Mouse (Mus musculus) layer of hippocampus, postnatal 36 days (tissue): ENCODE measurements around the gene Tcf20. TPM values are rescaled to one million over a fixed set of nuclear protein-coding genes. Genes with fewer than 3 reads are reported as not detected.

Source experiments
- DNase-seq, 2 experiments: peaks; one replicate each; pipeline ENCODE4 v3.0.0; 2022
- total RNA-seq, 2 experiments: library from RNA; stranded (reverse); gene quantifications; 2 replicates each; pipeline ENCODE4 v1.2.3; 2021

Gene Tcf20
- total RNA-seq, 2 experiments from 2014 or later = 212 to 230 TPM

- peak; percentile 69 to 73 for DNase-seq
These were observed 29.4 kb downstream of the Tcf20 start for GRCm38 (mm10) chr15:82958253-82958701.

GRCm38 (mm10) chr15:82956721-82957120 lies 31.0 kb downstream of the Tcf20 start:
- DNase-seq = no peak

GRCm38 (mm10) chr15:82956310-82956709 lies 31.4 kb downstream of the Tcf20 start:
- no peak for DNase-seq

GRCm38 (mm10) chr15:82955286-82955685 lies 32.4 kb downstream of the Tcf20 start:
- no peak for DNase-seq

- DNase-seq = no peak
These were observed 33.6 kb downstream of the Tcf20 start for GRCm38 (mm10) chr15:82954034-82954433.

GRCm38 (mm10) chr15:82953096-82953495 lies 34.6 kb downstream of the Tcf20 start:
- no peak for DNase-seq

- no peak for DNase-seq
These were observed 35.4 kb downstream of the Tcf20 start for GRCm38 (mm10) chr15:82952292-82952705.

- no peak for DNase-seq
These were observed 37.4 kb downstream of the Tcf20 start for GRCm38 (mm10) chr15:82950246-82950645.

- no peak for DNase-seq
These were observed 40.2 kb downstream of the Tcf20 start for GRCm38 (mm10) chr15:82947431-82947830.

- no peak for DNase-seq
These were observed 43.0 kb downstream of the Tcf20 start for GRCm38 (mm10) chr15:82944479-82945195.

- DNase-seq = no peak
These were observed 45.9 kb downstream of the Tcf20 start for GRCm38 (mm10) chr15:82941733-82942132.

GRCm38 (mm10) chr15:82940494-82941214 lies 47.0 kb downstream of the Tcf20 start:
- DNase-seq = no peak

- DNase-seq = no peak
These were observed 49.5 kb downstream of the Tcf20 start for GRCm38 (mm10) chr15:82938155-82938569.

GRCm38 (mm10) chr15:82937428-82937992 lies 50.2 kb downstream of the Tcf20 start:
- no peak for DNase-seq

- peak; percentile 64 to 70 for DNase-seq
These were observed 52.7 kb downstream of the Tcf20 start for GRCm38 (mm10) chr15:82934971-82935370.

- no peak for DNase-seq
These were observed 54.6 kb downstream of the Tcf20 start for GRCm38 (mm10) chr15:82932936-82933650.

GRCm38 (mm10) chr15:82931436-82931835 lies 56.2 kb downstream of the Tcf20 start:
- no peak for DNase-seq

- DNase-seq = no peak
These were observed 58.1 kb downstream of the Tcf20 start for GRCm38 (mm10) chr15:82929595-82929994.

- no peak for DNase-seq
These were observed 58.8 kb downstream of the Tcf20 start for GRCm38 (mm10) chr15:82928844-82929243.

GRCm38 (mm10) chr15:82928023-82928422 lies 59.6 kb downstream of the Tcf20 start:
- no peak for DNase-seq

- DNase-seq = no peak
These were observed 60.6 kb downstream of the Tcf20 start for GRCm38 (mm10) chr15:82927057-82927456.

- no peak for DNase-seq
These were observed 62.8 kb downstream of the Tcf20 start for GRCm38 (mm10) chr15:82924679-82925425.
